Mouse (Mus musculus): Measurements from ENCODE around the gene Stk33.
A peak's percentile ranks its signal among the peaks of the same experiment; 100 is the strongest.
"Not testable (repeated sequence)": the region's sequence is repeated elsewhere in the genome, so short reads cannot be mapped to it uniquely, and the experiment has no call there.

Stk33 gene

GRCm38 (mm10) chr7:109438781-109439591 is at the start of gene Stk33:
TSS of gene Stk33 (minus strand) at chr7:109439081.
- peak in 1 of 2 experiments; percentile 57 for DNase-seq (ENCODE audit: low spot score in 2 of 2)

GRCm38 (mm10) chr7:109484221-109484620 is 45.3 kb upstream of the Stk33 start:
- DNase-seq (ENCODE audit: low spot score in 2 of 2): no peak

GRCm38 (mm10) chr7:109480765-109481197 is 41.9 kb upstream of the Stk33 start:
- no peak for DNase-seq (ENCODE audit: low spot score in 2 of 2)

GRCm38 (mm10) chr7:109477926-109478325 is 39.0 kb upstream of the Stk33 start:
- DNase-seq (ENCODE audit: low spot score in 2 of 2): no peak

GRCm38 (mm10) chr7:109470700-109471099 is 31.8 kb upstream of the Stk33 start:
- no peak for DNase-seq (ENCODE audit: low spot score in 2 of 2)

- no peak for DNase-seq (ENCODE audit: low spot score in 2 of 2)
Measured at GRCm38 (mm10) chr7:109468262-109468701, 29.4 kb upstream of the Stk33 start.

- DNase-seq (ENCODE audit: low spot score in 2 of 2): no peak
Measured at GRCm38 (mm10) chr7:109467591-109467990, 28.7 kb upstream of the Stk33 start.

- DNase-seq (ENCODE audit: low spot score in 2 of 2): no peak
Measured at GRCm38 (mm10) chr7:109460698-109461097, 21.8 kb upstream of the Stk33 start.

- DNase-seq (ENCODE audit: low spot score in 2 of 2): no peak
Measured at GRCm38 (mm10) chr7:109456563-109456962, 17.7 kb upstream of the Stk33 start.

GRCm38 (mm10) chr7:109455748-109456147 is 16.9 kb upstream of the Stk33 start:
- DNase-seq (ENCODE audit: low spot score in 2 of 2): no peak

- DNase-seq (ENCODE audit: low spot score in 2 of 2): no peak
Measured at GRCm38 (mm10) chr7:109454856-109455255, 16.0 kb upstream of the Stk33 start.

GRCm38 (mm10) chr7:109448060-109448459 is 9.2 kb upstream of the Stk33 start:
- no peak for DNase-seq (ENCODE audit: low spot score in 2 of 2)

GRCm38 (mm10) chr7:109445012-109445411 is 6.1 kb upstream of the Stk33 start:
- DNase-seq (ENCODE audit: low spot score in 2 of 2): peak; percentile 43 to 55

- DNase-seq (ENCODE audit: low spot score in 2 of 2): no peak
Measured at GRCm38 (mm10) chr7:109442739-109443138, 3.9 kb upstream of the Stk33 start.

GRCm38 (mm10) chr7:109440697-109441269 is 1.9 kb upstream of the Stk33 start:
- no peak for DNase-seq (ENCODE audit: low spot score in 2 of 2)

- no peak for DNase-seq (ENCODE audit: low spot score in 2 of 2)
Measured at GRCm38 (mm10) chr7:109424422-109425159, 14.3 kb downstream of the Stk33 start.

- DNase-seq (ENCODE audit: low spot score in 2 of 2): no peak
Measured at GRCm38 (mm10) chr7:109422803-109423202, 16.1 kb downstream of the Stk33 start.

- no peak for DNase-seq (ENCODE audit: low spot score in 2 of 2)
Measured at GRCm38 (mm10) chr7:109405491-109405890, 33.4 kb downstream of the Stk33 start.

GRCm38 (mm10) chr7:109399299-109399698 is 39.6 kb downstream of the Stk33 start:
- DNase-seq (ENCODE audit: low spot score in 2 of 2): no peak

GRCm38 (mm10) chr7:109381131-109381530 is 57.8 kb downstream of the Stk33 start:
- no peak for DNase-seq (ENCODE audit: low spot score in 2 of 2)

- DNase-seq (ENCODE audit: low spot score in 2 of 2): not testable (repeated sequence)
Measured at GRCm38 (mm10) chr7:109373556-109373955, 65.3 kb downstream of the Stk33 start.

GRCm38 (mm10) chr7:109358435-109359187 is 80.3 kb downstream of the Stk33 start:
- no peak for DNase-seq (ENCODE audit: low spot score in 2 of 2)

Data from urinary bladder, postnatal 36 days (tissue).